Mouse (Mus musculus): ENCODE measurements around the gene Scyl2.
"Not testable (repeated sequence)": the region's sequence is repeated elsewhere in the genome, so short reads cannot be mapped to it uniquely, and the experiment has no call there.

Scyl2 gene

DNA sequence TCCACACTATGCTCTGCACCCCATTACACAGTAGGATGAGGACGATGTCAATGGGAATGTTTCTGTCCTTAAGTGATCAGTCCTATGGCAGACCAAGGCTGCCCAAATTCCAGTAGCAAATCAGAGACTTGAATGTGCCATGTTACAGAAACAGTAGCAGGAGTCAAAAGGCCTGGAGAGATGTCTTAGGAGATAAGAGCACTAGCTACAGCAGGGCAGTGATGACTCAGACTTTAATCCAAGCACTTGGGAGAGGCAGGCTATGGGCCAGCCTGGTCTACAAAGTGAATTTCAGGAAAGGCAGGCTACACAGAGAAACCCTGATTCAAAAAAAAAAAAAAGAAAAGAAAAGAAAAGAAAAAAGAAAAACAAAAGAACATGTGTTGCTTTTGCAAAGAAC lies 6.6 kb downstream of the Scyl2 start:
- DNase-seq (ENCODE audit: low spot score) = no peak

DNA sequence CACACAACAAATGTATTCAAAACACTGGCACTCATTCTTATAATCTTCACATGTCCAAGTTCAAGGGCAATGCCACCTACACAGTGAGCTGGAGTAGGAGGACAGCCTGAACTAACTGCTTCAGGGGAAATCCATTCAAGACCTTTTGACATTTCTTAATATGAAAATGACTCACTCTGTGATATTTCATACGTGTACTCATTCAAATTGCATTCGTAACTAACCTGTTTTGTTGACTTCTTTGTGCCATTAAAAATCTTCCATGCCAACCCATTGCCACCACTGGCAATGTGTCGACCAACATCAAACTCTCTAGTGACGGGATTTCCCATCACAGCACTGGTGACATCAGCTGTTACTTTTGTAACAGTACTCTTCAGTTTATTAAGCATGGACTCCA lies 8.0 kb downstream of the Scyl2 start:
- no peak for DNase-seq (ENCODE audit: low spot score)

DNA sequence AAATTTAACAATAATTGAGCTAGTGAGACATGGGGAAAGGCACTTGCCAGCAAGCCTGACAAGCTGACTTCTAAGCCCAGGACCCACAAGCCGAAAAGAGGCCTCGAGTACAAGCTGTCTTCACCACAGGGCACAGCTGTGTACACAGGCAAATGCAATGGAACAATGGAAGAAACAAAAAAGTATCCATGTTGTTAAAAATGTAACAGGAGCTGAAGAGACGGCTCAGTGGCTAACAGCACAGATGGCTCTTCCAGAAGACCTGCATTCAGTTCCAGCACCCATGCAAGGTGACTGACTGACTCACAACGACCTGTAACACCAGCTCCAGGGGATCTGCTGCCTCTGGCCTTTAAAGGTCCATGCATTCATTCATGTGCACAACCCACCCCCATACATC lies 9.5 kb downstream of the Scyl2 start:
- no peak for DNase-seq (ENCODE audit: low spot score)

DNA sequence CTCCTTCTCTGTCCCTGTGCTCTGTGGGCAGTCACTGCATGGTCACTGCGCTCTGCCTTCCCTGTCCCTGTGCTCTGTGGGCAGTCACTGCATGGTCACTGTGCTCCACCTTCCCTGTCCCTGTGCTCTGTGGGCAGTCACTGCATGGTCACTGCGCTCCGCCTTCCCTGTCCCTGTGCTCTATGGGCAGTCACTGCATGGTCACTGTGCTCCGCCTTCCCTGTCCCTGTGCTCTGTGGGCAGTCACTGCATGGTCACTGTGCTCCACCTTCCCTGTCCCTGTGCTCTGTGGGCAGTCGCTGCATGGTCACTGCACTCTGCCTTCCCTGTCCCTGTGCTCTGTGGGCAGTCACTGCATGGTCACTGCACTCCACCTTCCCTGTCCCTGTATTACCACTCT lies 15.7 kb downstream of the Scyl2 start:
- DNase-seq (ENCODE audit: low spot score) = not testable (repeated sequence)

DNA sequence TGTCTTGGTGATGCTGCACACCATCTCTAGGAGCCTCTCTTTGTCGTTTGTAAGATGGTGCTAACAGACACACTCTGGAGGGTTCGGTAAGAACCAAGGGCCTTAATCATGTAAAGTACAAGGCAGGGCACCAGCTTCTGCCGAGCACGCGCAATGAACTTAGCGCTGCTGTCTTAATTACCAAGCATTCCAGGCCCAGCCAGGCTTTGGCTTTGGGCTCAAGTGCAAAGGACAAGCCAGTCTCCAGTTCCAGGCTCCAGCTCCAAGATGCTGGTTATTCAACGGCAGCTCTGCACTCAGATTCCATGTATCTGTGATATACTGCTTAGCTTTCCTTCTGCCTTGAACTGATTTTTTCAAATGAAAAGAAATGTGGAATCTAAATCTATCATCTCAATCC lies 18.5 kb downstream of the Scyl2 start:
- no peak for DNase-seq (ENCODE audit: low spot score)

DNA sequence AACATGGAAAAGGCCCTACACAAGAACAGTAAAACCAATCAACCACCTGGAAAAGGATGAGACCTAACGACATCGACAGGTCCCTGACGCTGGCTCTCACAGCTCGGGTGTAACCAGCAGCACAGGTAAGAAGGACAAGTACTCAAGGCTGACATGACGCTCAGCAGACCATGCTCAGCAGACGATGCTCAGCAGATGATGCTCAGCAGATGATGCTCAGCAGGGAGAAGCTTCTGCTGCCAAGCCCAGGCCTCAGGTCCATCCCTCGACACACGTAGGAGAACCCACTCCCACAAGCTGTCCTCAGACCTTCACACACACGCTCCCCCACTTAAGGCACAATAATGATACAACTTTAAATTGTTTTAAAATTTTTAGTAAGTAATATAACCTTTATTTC lies 20.4 kb downstream of the Scyl2 start:
- DNase-seq (ENCODE audit: low spot score) = no peak

DNA sequence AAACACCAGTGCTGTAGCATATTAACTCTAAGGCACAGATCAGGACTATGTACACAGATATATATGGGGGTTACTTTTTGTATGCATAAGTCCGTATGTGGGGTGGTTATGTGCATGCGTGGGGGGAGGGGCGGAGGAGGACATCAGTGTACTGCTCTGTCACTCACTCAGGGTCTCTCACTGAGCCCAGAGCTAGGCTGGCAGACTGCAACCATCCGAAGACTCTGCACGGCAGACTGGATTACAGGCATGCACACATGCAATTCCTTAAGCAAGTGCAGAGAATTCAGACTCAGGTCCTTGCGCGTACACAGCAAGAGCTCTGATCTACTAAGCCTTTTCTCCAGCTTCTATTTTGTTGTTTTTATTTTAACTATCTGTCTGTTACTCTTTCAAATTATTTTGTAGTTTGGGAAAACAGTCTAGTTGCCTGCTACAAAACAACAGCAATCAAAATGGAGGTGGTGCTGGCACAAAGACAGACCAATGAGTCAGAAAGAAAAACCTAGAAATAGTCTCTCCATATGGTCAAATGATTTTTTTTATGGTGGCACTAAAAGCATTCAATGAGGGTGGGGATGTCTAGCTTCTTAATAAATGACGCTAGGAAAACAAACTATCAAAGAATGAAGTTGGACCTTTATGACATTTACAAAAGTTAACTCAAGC lies 21.0 kb downstream of the Scyl2 start:
- DNase-seq (ENCODE audit: low spot score) = no peak

DNA sequence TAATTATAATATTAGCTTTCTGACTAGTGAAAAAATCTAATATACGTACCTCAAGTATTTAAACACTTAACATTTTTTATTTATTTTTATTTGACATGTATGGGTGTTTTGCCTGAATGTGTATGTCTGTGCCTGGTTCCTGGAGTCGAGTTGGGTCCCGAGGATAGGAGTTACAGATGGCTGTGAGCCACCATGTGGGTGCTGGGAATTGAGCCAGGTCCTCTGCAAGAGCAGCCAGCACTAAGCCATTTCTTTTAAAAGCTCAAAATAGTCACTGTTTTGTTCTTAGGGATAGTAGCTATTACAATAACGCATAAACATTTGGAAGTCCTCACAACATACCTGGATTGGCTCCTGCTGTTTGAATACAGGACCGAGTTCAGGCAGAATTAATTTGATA lies 29.7 kb downstream of the Scyl2 start:
- DNase-seq (ENCODE audit: low spot score) = no peak

DNA sequence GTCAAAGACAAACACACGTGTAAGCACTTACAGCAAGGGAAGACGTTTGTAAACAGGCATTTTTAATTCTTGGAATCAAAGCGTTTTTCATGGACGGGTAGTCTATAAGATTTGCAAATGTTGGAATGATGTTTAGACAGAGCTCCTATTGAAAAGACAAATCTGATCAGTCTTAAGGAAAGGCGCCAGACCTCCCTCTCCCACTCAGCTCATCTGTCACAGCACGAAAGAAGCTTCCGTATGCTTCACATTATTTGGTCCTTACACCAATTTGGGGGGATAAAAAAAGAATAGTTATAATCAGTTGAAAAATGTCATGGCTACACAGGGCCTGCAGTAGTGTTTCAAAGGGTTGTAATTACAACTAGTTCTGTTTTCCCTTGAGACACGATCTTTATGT lies 33.2 kb downstream of the Scyl2 start:
- DNase-seq (ENCODE audit: low spot score) = no peak

DNA sequence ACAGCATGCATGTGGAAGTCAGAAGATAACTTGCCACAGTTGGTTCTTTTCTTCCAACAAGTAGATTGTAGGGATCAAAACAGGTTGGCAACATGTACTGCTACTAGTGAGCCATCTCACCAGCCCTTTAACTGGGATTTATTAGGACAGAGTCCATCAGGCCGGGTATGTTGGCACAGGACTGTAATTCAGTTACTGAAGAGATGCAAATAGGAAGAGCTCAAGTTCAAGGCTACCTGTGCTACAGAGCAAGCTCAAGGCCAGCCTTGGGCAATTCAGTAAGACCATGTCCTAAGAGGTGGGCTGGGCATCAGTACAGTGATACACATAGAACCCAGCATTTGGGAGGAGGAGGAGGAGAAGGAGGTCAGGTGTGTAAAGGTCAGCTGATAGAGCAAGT lies 34.4 kb downstream of the Scyl2 start:
- no peak for DNase-seq (ENCODE audit: low spot score)

DNA sequence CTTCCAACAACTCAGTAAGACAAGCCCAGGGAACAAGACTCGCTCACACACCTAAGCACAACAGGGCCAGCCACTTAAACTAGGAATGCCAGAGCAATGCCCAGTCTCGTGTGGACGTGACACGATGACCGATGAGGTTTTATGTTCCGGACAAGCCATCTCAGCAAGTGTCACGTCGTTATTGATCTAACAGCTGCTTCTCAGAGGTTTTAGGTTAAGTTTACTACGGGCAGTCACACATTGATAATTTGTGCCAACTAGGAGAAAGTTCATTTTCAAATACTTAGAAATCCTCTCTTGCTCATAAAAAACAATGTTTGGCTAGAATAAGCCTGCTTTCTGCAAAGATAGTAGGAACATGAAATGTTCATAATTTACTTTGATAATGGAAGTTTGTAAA lies 39.2 kb downstream of the Scyl2 start:
- DNase-seq (ENCODE audit: low spot score) = no peak

DNA sequence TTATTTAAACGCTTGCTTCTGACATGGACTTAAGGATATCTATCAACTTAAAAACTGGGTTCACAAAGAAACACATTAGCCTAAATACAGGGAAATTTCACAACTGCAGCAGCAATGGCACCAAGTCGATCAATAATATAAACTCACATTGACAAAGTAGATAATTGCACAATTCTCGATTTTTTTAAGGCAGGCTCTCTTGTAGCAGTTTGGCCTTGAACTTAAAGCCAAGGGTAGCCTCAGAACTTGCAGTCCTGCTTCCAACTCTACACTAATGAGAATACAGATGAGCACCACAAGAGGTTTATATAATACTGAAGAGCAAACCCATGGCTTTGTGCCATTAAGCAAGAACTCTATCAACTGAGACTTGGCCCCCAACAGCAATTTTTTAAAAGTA lies 49.1 kb downstream of the Scyl2 start:
- DNase-seq (ENCODE audit: low spot score) = no peak

DNA sequence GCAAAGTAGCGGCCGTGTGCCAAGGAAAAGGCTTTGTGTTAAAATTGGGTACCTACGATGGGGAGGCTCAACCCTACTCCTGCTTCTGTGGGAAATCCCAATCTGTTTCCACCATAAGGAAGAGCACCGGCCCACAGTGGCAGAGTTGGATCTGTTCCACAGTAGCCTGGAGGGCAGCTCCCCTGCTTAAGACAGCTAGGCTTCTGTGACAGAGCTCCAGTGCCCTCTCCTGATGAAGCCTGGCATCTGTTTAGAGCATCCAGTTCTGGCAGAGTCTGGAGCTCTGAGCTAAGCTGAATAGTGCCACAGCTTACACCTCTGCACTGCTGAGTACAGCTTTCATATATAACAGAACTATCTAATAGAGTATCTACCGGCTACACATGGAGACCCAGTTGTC lies 51.1 kb downstream of the Scyl2 start:
- DNase-seq (ENCODE audit: low spot score) = no peak

DNA sequence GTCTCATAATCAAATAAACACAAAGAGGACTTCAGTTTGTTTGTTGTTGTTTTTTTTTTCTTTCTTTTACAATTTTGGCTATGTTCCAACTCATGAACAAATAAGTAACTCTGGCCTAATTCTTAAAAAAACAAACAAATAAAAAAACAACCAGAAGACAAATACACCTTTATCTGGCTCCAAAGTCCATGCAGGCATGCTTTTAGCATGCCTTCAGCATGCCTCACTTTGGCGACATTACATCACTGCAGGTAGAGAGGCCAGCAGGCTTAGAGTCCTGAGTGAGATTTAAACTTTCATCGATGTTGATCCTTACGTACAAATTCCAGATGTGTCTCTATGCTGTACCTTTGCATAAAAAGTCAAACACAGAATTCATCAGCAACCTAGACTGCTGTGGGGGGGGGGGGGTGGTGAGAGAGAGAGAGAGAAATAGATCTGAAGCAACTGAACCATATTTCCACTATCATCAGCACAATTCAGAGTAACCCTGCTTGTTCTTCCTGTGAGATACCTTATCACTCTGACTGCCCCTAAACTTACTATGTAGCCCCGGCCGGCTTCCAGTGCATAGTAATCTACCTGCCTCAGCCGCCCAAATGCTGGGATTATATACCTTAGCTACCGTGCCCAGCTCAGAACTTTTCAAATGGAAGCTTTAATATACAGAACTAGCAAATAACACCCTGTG lies 52.2 kb downstream of the Scyl2 start:
- DNase-seq (ENCODE audit: low spot score) = peak; percentile 54

DNA sequence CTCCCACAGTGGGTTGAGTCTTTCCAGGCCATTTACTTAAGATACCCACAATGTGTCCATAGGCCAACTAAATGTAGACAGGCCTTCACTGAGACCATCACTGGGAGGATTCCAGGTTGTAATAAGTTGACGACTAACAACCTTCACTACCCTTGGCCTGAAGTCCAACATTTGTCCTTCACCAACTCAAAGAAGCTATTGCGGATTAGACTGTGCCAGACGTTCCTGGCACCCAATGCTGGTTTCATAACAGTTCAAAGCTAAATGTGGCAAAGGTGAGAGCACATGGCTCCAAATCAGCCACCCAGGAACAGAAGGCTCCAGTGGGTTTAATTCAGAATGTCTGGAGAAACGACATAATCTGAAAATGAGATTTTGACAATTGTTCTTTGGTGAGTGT lies 53.0 kb downstream of the Scyl2 start:
- DNase-seq (ENCODE audit: low spot score) = no peak

DNA sequence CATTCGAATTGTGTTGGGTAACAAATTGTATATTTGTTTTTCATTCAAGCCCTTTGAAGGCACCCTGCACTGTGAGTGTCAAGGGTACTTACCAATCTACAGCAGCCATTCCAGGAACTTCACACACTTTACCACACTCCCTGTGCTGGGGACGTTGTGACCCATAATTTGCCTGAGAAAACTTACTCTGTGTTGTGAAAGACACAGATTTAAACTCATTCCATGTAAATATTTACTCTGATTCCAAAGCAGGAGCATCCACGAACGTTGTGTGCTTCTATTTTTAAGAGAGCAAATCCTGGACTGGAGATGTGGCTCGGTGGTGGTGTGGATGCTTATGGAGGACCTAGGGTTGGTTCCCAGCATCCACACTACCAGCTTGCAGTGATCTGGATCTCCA lies 54.3 kb downstream of the Scyl2 start:
- no peak for DNase-seq (ENCODE audit: low spot score)

DNA sequence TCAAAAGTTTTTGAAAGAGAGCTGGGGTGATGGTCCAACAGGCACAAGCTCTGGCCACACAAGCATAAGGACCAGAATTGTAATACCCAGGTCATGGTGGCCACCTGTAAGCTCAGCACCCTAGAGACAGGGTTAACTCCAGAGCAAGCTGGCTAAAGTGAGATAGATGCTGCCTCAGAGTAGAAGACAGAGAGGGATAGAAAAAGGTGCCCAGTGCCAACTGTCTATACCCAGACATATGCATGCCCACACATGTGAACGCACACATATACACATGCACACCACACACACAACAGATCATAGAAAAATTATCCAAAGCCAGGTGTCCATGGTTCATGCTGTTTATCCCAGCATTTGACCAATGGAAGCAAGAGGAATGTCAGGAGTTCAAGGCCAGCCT lies 55.5 kb downstream of the Scyl2 start:
- DNase-seq (ENCODE audit: low spot score) = no peak

DNA sequence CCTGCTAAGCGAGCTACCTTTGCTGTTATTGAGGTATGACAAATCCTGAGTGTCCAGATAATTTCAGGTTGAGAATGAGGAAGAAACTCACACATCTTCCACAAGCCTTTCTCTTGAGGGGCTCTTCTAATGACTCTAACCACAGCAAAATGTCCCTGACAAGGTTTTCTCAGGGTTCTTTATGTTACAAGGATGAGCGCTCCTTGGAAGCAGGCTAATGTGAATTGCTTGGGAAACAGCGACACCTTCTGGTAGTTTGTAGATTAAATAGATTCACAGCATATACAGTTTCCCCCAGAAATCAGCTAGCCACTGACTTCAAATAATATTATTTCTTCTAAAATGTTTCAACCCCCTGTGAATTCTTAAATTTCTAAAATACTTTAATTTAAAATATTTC lies 56.0 kb downstream of the Scyl2 start:
- DNase-seq (ENCODE audit: low spot score) = peak; percentile 38

DNA sequence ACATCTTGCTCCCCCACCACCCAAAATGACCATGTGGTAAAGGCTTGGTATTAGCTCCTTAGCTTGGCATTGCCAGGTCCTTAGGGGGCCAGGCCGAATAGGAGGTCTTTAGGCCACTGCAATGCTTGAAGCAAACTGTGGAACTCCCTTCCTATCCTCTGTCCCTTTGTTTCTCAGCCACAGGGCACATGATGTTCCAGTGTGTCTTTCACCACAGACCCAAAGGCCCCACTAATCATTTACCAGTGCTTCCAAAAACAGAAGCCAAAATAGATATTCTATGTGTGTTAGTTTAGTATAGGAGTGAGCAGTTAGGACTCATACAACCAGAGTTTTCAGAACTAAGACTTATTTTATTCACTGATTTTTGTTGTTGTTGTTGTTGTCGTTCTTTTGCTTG lies 59.4 kb downstream of the Scyl2 start:
- DNase-seq (ENCODE audit: low spot score) = no peak

DNA sequence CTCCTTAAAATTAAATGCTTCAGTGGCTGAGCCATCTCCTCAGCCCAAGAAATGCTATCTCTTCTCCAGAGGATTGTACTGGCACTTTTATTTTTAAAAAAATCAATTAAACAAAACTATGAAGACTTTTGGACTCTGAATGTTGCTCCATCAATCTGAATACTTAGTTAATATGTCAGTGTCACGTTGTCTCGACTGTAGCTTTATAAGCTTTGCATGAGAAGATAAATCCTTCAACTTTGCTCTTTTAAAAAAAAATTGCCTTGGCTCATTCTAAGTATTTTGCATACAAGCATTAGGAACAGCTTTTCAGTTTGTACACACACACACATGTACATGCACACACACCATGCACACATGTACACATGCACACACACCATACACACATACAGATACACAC lies 61.9 kb downstream of the Scyl2 start:
- DNase-seq (ENCODE audit: low spot score) = no peak

DNA sequence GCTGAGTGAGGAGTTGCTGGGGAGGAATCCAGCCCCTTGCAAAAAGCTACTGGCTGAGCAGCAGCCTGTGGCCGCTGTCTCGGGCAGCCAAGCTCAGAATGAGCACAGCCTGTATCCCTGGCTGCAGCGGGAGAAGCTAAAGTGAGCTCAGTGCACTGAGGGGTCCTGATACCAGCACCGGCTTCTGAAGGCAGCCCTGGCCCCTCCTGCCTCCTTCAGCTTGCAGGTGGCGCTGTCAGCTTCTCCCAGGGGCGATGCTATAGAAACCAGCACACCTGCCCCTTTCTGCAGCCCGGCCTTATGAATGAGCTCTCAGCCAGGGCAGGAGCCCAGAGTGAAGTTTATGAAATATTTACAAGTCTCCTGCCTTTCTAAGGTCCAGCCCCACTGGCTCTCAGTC lies 65.0 kb downstream of the Scyl2 start, which contains the start of gene Slc17a8:
TSS of gene Slc17a8 (minus strand) at position 125 of the 400 bp plus-strand sequence.
- DNase-seq (ENCODE audit: low spot score) = no peak

DNA sequence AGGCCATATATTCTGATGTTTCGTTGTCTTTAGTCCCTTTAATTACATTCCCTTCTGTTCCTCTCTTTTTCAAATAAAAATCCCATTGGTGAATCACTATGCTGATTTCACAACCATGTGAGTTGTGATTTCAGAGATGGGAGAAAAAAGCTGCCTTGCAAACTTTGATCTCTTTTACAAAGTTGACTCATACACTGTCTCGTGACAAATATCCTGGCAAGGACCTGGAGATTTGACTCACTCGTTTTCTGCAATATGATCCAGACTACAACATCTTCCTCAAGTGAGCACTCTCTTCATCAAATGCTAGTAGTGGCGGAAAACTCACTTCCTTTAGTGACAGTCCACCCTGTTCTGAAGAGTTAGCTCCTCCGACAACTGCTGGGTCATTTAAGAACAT lies 86.8 kb downstream of the Scyl2 start:
- DNase-seq (ENCODE audit: low spot score) = no peak

DNA sequence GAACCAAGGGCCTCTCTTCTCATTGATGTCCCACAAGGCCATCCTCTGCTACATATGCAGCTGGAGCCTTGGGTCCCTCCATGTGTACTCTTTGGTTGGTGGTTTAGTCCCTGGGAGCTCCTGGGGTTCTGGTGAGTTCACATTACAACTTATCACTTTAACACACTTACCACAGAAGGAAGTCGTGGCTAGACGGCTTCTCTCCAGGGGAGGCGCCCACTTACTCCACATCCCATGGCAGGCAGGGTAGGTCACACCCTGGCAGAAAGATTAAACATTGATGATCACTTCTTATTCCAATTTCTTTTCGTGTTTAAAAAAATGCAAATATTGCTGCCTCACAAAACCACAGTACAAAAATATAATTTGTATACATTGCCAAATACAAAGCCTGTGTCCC lies 88.8 kb downstream of the Scyl2 start:
- DNase-seq (ENCODE audit: low spot score) = no peak

DNA sequence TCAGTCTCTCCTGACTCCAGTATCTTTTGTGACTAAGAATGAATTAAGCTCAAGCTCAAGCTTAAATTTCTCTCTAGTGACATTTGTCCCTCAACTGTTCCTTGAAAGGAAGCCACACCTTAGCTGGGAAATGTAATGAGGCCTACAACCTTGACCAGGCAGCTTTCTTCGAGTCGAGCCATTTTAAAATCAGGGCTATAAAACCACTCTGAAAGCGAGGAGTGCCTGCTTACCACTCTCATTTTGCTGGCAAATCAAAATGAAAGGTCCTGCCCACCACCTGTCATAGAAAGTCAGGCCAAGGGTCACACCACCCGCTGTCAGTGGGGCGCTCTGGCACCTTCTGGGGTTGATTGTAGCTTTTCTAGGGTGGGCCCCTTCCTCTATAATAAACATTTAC lies 90.2 kb downstream of the Scyl2 start:
- no peak for DNase-seq (ENCODE audit: low spot score)
